Mouse (Mus musculus) naive thymus-derived CD4-positive, alpha-beta T cell, adult 2 months (primary cell): Measurements from ENCODE around the gene Pex12.
"Not testable (repeated sequence)": the region's sequence is repeated elsewhere in the genome, so short reads cannot be mapped to it uniquely, and the experiment has no call there.

ENCODE experiments used
- DNase-seq: peaks from one replicate; pipeline ENCODE4 v3.0.0-alpha.2; 2011; ENCODE audit warnings: low read depth

Pex12 gene

DNA sequence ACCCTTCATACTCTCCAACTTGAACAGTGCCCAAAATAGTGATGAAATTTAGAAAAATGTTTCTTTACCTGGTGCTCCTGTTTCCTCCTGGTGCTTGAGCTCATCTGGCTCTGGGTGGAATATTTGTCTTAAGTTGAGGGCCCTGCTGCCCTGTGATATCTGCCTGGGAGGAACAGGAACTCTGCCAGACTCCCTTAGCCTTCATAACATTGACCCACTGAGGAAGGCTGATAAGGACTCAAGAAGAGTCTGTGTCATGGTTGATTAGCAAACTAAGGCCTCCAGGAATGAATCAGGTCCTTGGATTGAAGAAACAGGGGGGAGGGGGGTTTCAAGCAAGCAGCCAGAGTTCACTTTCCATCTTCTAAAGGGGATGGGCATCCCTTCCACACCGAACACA lies 15.8 kb downstream of the Pex12 start, which contains the start of gene Slfn14:
TSS of gene Slfn14 (minus strand) at position 161 of the 400 bp plus-strand sequence.
- DNase-seq, result no peak

GRCm38 (mm10) chr11:83285627-83286026 lies 16.8 kb downstream of the Pex12 start:
- no peak for DNase-seq

GRCm38 (mm10) chr11:83282084-83282483 lies 20.3 kb downstream of the Pex12 start:
- DNase-seq, result no peak

DNA sequence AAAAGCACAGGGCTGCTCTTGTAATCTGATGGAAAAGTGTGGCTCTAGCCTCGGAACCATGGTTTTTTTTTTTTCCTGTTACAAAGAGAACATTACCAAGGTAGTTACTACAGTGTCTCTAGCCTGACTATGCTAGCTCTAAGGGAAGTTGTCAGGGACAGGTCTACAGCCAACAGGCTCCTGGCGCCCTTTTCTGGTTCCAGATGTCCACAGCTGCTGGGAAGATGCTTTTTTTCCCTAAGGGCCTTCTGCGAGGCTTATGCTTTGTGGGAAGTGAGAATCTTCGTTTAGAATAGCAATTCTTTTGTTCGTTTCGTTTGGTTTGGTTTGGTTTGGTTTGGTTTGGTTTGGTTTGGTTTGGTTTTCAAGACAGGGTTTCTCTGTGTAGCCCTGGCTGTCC lies 22.7 kb downstream of the Pex12 start:
- DNase-seq, result no peak

DNA sequence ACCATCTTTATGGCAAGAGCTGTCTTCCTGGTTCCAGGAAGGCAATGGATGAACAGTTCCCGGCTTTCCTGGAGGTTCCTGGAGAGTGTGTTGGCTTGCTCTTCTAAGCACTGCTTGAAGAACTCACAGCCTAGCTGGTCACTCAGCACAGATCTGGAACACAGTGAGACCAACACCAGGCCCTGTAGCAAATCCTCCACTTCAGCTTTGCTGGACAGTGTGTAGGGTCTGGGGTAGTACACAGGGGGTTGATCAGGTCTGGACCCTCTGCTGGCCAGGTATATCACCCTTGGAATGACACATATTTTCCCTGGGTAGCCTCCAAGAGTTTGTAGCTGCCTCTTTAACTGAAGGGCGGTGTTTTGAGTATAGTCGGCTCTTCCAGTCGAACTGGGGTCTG lies 23.4 kb downstream of the Pex12 start:
- DNase-seq, result no peak

DNA sequence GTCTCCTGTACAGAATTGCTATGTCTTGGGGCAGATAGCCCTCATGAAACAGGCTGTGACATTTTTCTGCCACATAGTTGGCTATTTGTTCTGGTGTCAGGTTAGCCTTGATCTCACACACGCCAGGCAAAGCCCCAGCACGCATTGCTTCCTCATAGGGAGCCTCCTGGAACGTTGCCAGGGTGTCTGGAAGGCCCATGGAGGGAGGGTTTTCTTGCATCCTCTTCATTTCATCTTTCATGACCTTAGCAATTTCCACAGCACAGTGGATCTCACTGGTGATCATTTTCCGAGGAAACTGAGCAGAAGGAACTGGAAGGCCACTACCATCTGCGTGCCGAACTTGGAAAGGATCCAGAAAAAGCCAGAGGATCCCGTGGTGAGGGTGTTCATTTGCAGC lies 26.1 kb downstream of the Pex12 start:
- no peak for DNase-seq

DNA sequence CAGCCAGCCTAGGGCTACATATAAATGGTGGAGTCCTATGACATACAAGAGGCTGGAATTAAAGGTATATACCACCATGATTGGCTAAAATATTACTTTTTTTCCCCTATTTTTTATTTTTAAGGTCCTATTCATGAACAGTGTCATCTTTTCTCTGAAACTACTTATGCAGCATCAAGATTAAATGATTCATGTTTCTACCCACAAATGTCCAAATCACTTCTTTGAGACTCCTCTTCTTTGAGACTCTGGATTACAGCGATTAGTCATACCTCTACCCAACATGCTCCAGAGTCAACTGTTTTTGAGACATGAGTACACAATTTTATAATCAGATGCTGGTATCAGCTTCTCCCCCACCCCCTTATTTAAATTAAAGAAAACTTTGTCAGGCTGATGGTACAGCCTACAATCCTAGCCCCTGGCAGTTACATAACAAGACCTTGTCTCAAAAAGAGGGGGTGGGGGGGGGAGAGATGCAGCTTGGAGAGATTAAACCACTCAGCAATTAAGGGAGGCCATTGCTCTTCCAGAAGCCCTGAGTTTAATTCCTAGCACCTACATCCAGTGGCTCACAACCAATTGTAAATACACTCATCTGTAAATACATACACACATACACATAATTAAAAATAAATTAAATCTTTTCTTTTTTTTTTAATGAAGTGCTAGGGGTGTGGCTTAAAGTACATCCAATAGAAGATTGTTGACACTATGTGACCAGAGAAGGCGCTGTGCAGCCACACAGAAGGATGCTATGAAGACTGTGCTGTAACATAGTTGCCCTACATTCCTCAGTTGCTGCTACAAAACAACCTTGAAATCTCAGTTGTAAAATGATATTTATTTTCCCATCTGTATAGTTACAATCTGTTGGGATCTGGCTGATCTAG lies 30.2 kb downstream of the Pex12 start:
- peak; percentile 74 for DNase-seq

DNA sequence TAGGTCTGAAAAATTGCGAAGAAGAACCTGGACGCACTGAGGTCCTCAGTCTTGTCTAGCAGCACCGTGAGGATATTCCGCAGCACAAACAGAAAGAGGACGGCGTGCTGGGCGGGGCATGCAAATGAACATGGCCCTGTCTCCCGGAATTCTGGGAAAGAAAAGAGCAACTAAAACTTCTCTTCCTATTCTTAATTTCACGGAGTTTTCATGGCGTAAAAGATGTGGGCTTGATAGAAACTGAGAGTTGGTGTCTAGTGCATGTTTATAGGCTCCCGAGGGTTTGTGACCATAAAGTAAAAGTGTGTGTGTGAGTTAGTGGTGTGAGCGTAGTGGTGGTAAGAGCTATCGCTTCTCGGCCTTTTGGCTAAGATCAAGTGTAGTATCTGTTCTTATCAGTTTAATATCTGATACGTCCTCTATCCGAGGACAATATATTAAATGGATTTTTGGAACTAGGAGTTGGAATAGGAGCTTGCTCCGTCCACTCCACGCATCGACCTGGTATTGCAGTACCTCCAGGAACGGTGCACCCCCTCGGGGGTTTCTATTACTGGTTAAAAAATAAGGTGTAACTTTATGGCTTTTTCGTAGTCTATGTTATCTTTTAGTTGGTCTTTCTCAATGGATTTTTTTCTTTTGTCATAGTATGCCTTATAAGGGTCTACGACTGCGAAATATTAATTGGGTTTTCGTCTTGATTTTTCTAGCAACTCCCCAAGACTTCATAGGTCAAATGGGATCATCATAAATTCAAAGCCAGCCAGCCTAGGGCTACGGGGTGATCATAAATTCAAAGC lies 31.0 kb downstream of the Pex12 start:
- DNase-seq, result peak; percentile 93

DNA sequence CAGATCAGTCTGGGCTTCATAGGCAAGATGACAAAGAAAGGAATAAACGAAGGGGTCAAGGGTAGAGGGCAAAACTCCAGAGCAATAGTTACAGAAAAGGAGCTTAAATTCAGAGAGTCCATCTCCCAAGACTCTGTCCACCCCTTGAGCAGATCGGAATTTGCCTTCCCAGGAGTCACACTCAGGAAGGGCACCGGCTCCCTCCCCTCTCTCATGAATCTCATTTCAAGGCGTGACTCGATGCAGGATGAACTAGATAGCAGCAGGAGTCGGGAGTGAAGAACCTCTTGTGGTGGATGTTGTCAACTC lies 31.6 kb downstream of the Pex12 start:
- DNase-seq, result no peak

GRCm38 (mm10) chr11:83263146-83263545 lies 39.2 kb downstream of the Pex12 start:
- DNase-seq, result peak; percentile 64

DNA sequence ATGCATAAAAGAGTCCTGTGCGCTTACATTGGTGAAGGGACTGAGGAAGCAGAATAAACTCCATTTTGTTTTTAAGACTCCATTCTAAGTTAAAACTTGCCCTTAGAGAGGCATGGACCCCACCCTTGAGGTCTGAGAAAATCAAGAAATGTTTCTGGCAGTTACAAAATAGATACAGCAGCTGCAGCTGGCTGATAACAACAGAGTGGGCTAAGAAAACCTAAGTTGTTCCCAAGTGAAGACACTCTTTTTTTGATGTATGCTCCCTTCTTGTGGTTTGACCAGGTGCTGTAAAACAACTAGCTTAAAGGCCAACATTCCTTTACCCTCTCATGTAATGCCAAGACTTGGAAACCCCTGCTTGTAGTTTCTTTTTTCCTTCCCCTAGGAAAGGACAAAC lies 39.7 kb downstream of the Pex12 start:
- no peak for DNase-seq

DNA sequence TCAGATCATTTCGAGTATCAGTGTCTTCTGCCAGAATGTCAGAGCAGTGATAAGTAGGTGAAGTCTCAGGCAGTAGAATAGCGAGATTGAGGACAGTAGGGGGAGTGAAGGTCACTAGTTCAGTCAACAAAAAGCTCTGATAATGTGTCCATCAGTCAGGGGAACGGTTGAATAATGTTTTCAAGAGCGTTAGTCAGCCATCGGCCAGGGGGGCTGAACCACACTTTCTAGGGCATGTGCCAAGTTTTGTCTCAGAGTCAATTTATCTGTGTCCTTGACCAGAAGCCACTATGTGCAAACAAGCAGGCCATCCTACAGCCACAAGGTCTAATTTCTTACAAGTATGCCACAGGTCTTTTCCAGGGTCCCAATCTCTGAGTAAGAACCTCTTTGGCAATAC lies 45.2 kb downstream of the Pex12 start:
- not testable (repeated sequence) for DNase-seq
